Mouse (Mus musculus): ENCODE measurements around the gene Rrnad1. TPM values are rescaled to one million over a fixed set of nuclear protein-coding genes. Genes with fewer than 3 reads are reported as not detected.
A peak's percentile ranks its signal among the peaks of the same experiment; 100 is the strongest.
"Not testable (repeated sequence)": the region's sequence is repeated elsewhere in the genome, so short reads cannot be mapped to it uniquely, and the experiment has no call there.

The Rrnad1 gene
- polyA plus RNA-seq, 1 experiment from 2014 or later = 17.2 TPM

- peaks cover under 1% of the 10 kb centered on the region; the same call in 1 of the 2 replicates for H3K36me3 ChIP-seq (ENCODE audit: control insufficient read depth, insufficient read depth, low read length)
- H3K27ac ChIP-seq (replicated peaks; ENCODE audit: low read depth, low read length) = peak overlapping the region; percentile 96; the same call in 1 of the 2 replicates
- ATAC-seq (ENCODE audit: insufficient number of reproducible peaks, low FRiP score, low TSS enrichment, low read depth) (no peak), DNase-seq (ENCODE audit: low spot score) (no peak)
- H3K27me3 ChIP-seq (ENCODE audit: control insufficient read depth, insufficient read depth, low read length) = no peaks in the 10 kb centered on the region
- H3K4me2 ChIP-seq (ENCODE audit: low read depth, severe bottlenecking) = peak overlapping the region; percentile 86
- no peaks in the 10 kb centered on the region for H3K9me3 ChIP-seq (ENCODE audit: control insufficient read depth, low read length)
- H3K4me1 ChIP-seq (ENCODE audit: control insufficient read depth, insufficient read depth, low read length) = peaks cover 28% of the 10 kb centered on the region
- H3K9ac ChIP-seq (ENCODE audit: low read length) = peak overlapping the region; percentile 99
- H3K4me3 ChIP-seq (ENCODE audit: low read depth, low read length) = peak overlapping the region; percentile 99
- WGBS = 0% methylated on average over 1 of the region's 1 CpGs
Observed at GRCm38 (mm10) chr3:87907906-87908305, 22.6 kb downstream of the Rrnad1 start.

- Histone ChIP-seq H3K27ac (replicated peaks; ENCODE audit: low read depth, low read length) (peak overlapping the region; percentile 96), H3K9me3 (ENCODE audit: control insufficient read depth, low read length) (no peaks in the 10 kb centered on the region), H3K27me3 (ENCODE audit: control insufficient read depth, insufficient read depth, low read length) (no peaks in the 10 kb centered on the region), H3K36me3 (ENCODE audit: control insufficient read depth, insufficient read depth, low read length) (no peaks in the 10 kb centered on the region), H3K4me2 (ENCODE audit: low read depth, severe bottlenecking) (peak overlapping the region; percentile 86), H3K9ac (ENCODE audit: low read length) (peak overlapping the region; percentile 99), H3K4me1 (ENCODE audit: control insufficient read depth, insufficient read depth, low read length) (peaks cover 28% of the 10 kb centered on the region), H3K4me3 (ENCODE audit: low read depth, low read length) (peak overlapping the region; percentile 99)
- WGBS = under 1% methylated on average over 27 of the region's 27 CpGs
- DNase-seq (ENCODE audit: low spot score) = peak; percentile 57
- no peak for ATAC-seq (ENCODE audit: insufficient number of reproducible peaks, low FRiP score, low TSS enrichment, low read depth)
Observed at GRCm38 (mm10) chr3:87906981-87907857, 23.3 kb downstream of the Rrnad1 start.

- WGBS = 0% methylated on average over 42 of the region's 47 CpGs
- DNase-seq (ENCODE audit: low spot score) (peak; percentile 66), ATAC-seq (ENCODE audit: insufficient number of reproducible peaks, low FRiP score, low TSS enrichment, low read depth) (no peak)
- Histone ChIP-seq H3K36me3 (ENCODE audit: control insufficient read depth, insufficient read depth, low read length) (no peaks in the 10 kb centered on the region), H3K27ac (replicated peaks; ENCODE audit: low read depth, low read length) (peak overlapping the region; percentile 96), H3K27me3 (ENCODE audit: control insufficient read depth, insufficient read depth, low read length) (no peaks in the 10 kb centered on the region), H3K4me1 (ENCODE audit: control insufficient read depth, insufficient read depth, low read length) (peaks cover 28% of the 10 kb centered on the region), H3K4me3 (ENCODE audit: low read depth, low read length) (peak overlapping the region; percentile 99), H3K9ac (ENCODE audit: low read length) (peak overlapping the region; percentile 99), H3K9me3 (ENCODE audit: control insufficient read depth, low read length) (no peaks in the 10 kb centered on the region), H3K4me2 (ENCODE audit: low read depth, severe bottlenecking) (peak overlapping the region; percentile 86)
Observed at GRCm38 (mm10) chr3:87906601-87906980, 23.9 kb downstream of the Rrnad1 start.

- no peaks in the 10 kb centered on the region for H3K27me3 ChIP-seq (ENCODE audit: control insufficient read depth, insufficient read depth, low read length)
- peak within 1 kb of the TSS; percentile 86 for H3K4me2 ChIP-seq (ENCODE audit: low read depth, severe bottlenecking)
- no peaks in the 10 kb centered on the region for H3K9me3 ChIP-seq (ENCODE audit: control insufficient read depth, low read length)
- DNase-seq (ENCODE audit: low spot score) (peak; percentile 97), ATAC-seq (ENCODE audit: insufficient number of reproducible peaks, low FRiP score, low TSS enrichment, low read depth) (peak; percentile 88)
- peak within 1 kb of the TSS; percentile 99 for H3K9ac ChIP-seq (ENCODE audit: low read length)
- H3K36me3 ChIP-seq (ENCODE audit: control insufficient read depth, insufficient read depth, low read length) = no peaks in the 10 kb centered on the region
- under 1% methylated on average over 49 of the region's 57 CpGs for WGBS
- peak within 1 kb of the TSS; percentile 99 for H3K4me3 ChIP-seq (ENCODE audit: low read depth, low read length)
- H3K27ac ChIP-seq (replicated peaks; ENCODE audit: low read depth, low read length) = peak within 1 kb of the TSS; percentile 96
- peaks cover 24% of the 10 kb centered on the region; the same call in 1 of the 2 replicates for H3K4me1 ChIP-seq (ENCODE audit: control insufficient read depth, insufficient read depth, low read length)
Observed at GRCm38 (mm10) chr3:87905880-87906485, 24.5 kb downstream of the Rrnad1 start, which contains the start of gene Hdgf. Gene Hdgf, plus strand, starts transcription at chr3:87906321.

DNA sequence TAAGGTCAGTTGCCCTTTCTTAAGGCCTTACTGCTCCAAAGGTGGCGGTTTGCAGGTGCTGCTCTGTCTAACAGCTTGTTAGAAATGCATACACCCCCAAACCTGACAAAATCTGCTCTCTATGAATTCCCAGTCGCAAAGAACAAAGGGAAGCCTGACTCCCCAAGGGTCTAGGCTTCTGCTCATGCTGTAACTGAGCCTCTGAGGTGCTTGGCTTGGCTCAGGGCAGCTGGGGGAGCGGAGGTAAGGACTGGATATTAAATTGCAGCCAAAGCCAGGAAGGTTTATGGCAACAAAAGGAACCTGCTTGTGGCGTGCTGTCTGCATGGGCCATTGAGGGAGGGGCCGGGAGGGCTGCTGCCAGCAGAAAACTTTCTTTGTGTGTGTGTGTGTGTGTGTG lies 26.7 kb downstream of the Rrnad1 start:
- Histone ChIP-seq H3K27ac (replicated peaks; ENCODE audit: low read depth, low read length) (peak overlapping the region; percentile 58), H3K4me3 (ENCODE audit: low read depth, low read length) (no peak overlapping the region), H3K36me3 (ENCODE audit: control insufficient read depth, insufficient read depth, low read length) (no peaks in the 10 kb centered on the region), H3K4me1 (ENCODE audit: control insufficient read depth, insufficient read depth, low read length) (peaks cover 10% of the 10 kb centered on the region; the same call in 1 of the 2 replicates), H3K9me3 (ENCODE audit: control insufficient read depth, low read length) (no peaks in the 10 kb centered on the region), H3K4me2 (ENCODE audit: low read depth, severe bottlenecking) (no peak overlapping the region; the same call in 1 of the 2 replicates), H3K9ac (ENCODE audit: low read length) (no peak overlapping the region), H3K27me3 (ENCODE audit: control insufficient read depth, insufficient read depth, low read length) (no peaks in the 10 kb centered on the region)
- no peak for DNase-seq (ENCODE audit: low spot score)
- 50% methylated on average over 5 of the region's 5 CpGs for WGBS
- ATAC-seq (ENCODE audit: insufficient number of reproducible peaks, low FRiP score, low TSS enrichment, low read depth) = no peak

DNA sequence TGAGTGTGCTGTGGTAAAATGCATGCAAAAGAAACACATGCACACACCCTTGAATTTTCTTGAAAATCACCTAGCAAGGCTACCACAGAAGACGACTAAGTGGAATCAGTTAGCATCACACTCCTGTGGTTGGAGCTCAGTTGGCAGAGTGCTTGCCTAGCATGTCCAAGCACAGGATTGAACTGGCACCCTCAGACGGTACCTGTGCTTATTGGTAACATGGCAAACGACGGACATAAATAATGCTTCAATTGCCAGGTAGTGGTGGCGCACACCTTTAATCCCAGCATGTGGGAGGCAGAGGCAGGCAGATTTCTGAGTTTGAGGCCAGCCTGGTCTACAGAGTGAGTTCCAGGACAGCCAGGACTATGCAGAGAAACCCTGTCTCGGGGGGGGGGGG lies 28.6 kb downstream of the Rrnad1 start:
- WGBS = 78% methylated on average over 6 of the region's 6 CpGs

DNA sequence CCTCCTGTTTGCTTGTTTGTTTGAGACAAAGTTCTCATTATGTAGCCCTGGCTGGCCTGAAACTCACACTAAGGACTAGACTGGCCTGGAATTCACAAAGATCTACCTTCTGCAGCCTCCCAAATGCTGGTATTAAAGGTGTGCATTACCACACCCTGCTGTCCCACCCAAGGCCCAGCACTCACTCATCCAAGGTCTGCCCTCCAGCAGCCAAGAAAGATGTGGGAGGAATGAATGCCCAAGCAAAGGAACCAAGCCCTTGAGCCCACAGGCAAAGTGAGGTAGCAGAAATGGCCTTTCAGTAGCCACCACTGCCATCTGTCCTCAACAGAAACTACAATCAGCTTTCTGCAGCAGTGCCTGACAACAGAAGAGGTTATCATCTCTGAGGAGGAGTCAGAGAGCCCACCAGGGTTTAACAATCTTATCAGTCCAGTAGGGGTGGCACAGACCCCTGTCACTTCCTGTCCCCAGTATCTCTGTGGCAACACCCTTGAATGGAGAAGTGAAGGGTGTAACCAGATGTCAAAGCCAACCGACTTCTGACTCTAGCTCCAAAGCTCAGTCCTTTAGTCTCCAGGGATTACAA lies 29.4 kb downstream of the Rrnad1 start:
- WGBS = 56% methylated on average over 1 of the region's 1 CpGs

More for the DNA sequence above, 28.6 kb downstream of the Rrnad1 start:
- not testable (repeated sequence) for ATAC-seq (ENCODE audit: insufficient number of reproducible peaks, low FRiP score, low TSS enrichment, low read depth); H3K4me3 ChIP-seq (ENCODE audit: low read depth, low read length); DNase-seq (ENCODE audit: low spot score); H3K9ac ChIP-seq (ENCODE audit: low read length); H3K27me3 ChIP-seq (ENCODE audit: control insufficient read depth, insufficient read depth, low read length); H3K9me3 ChIP-seq (ENCODE audit: control insufficient read depth, low read length); H3K4me1 ChIP-seq (ENCODE audit: control insufficient read depth, insufficient read depth, low read length); H3K27ac ChIP-seq (replicated peaks; ENCODE audit: low read depth, low read length); H3K4me2 ChIP-seq (ENCODE audit: low read depth, severe bottlenecking); H3K36me3 ChIP-seq (ENCODE audit: control insufficient read depth, insufficient read depth, low read length)

DNA sequence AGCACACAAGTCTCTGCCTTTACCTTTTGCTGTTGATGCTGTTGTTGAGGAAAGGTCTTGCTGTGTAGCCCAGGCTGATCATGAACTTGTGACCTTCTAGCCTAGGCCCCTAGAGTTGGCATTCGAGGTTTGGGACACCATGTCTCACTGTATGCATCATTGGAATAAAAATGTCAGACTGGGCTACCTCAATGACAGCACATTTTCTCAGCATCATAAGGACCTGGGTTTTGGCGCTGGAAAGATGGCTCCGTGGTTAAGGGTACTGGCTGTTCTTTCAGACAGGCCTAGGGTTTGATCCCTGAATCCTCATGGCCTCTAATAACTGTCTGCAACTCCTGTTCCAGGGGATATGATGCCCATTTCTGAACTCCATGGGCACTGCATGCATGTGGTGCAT lies 30.7 kb downstream of the Rrnad1 start:
- DNase-seq (ENCODE audit: low spot score) = no peak
- WGBS = 76% methylated on average over 3 of the region's 3 CpGs
- H3K27ac ChIP-seq (replicated peaks; ENCODE audit: low read depth, low read length) = no peak overlapping the region
- no peaks in the 10 kb centered on the region for H3K27me3 ChIP-seq (ENCODE audit: control insufficient read depth, insufficient read depth, low read length)
- H3K4me3 ChIP-seq (ENCODE audit: low read depth, low read length) = no peak overlapping the region
- H3K9me3 ChIP-seq (ENCODE audit: control insufficient read depth, low read length) = no peaks in the 10 kb centered on the region
- H3K4me2 ChIP-seq (ENCODE audit: low read depth, severe bottlenecking) = no peak overlapping the region
- H3K9ac ChIP-seq (ENCODE audit: low read length) = no peak overlapping the region
- no peak for ATAC-seq (ENCODE audit: insufficient number of reproducible peaks, low FRiP score, low TSS enrichment, low read depth)
- H3K4me1 ChIP-seq (ENCODE audit: control insufficient read depth, insufficient read depth, low read length) = no peaks in the 10 kb centered on the region
- no peaks in the 10 kb centered on the region for H3K36me3 ChIP-seq (ENCODE audit: control insufficient read depth, insufficient read depth, low read length)

More for the DNA sequence above, 29.4 kb downstream of the Rrnad1 start:
- no peak for ATAC-seq (ENCODE audit: insufficient number of reproducible peaks, low FRiP score, low TSS enrichment, low read depth)
- Histone ChIP-seq H3K27me3 (ENCODE audit: control insufficient read depth, insufficient read depth, low read length) (no peaks in the 10 kb centered on the region), H3K36me3 (ENCODE audit: control insufficient read depth, insufficient read depth, low read length) (no peaks in the 10 kb centered on the region), H3K9me3 (ENCODE audit: control insufficient read depth, low read length) (no peaks in the 10 kb centered on the region), H3K4me2 (ENCODE audit: low read depth, severe bottlenecking) (no peak overlapping the region), H3K27ac (replicated peaks; ENCODE audit: low read depth, low read length) (no peak overlapping the region; the same call in 1 of the 2 replicates), H3K4me1 (ENCODE audit: control insufficient read depth, insufficient read depth, low read length) (no peaks in the 10 kb centered on the region), H3K9ac (ENCODE audit: low read length) (no peak overlapping the region), H3K4me3 (ENCODE audit: low read depth, low read length) (no peak overlapping the region)
- DNase-seq (ENCODE audit: low spot score) = no peak
